Mouse (Mus musculus) fat pad, adult 2 months (tissue): Measurements from ENCODE around the gene Prss57.
"Not testable (repeated sequence)": the region's sequence is repeated elsewhere in the genome, so short reads cannot be mapped to it uniquely, and the experiment has no call there.

Source experiments
- DNase-seq: peaks from one replicate; pipeline ENCODE4 v3.0.0-alpha.2; 2011; ENCODE audit warnings: low read depth, low spot score; ENCODE audit errors: extremely low read depth

Prss57 gene

GRCm38 (mm10) chr10:79762875-79763274, 27.9 kb downstream of the Prss57 start:
- DNase-seq: no peak

GRCm38 (mm10) chr10:79760603-79761143, 30.1 kb downstream of the Prss57 start:
- no peak for DNase-seq

GRCm38 (mm10) chr10:79759675-79760074, 31.1 kb downstream of the Prss57 start:
- DNase-seq: not testable (repeated sequence)

GRCm38 (mm10) chr10:79756660-79757059, 34.1 kb downstream of the Prss57 start:
- no peak for DNase-seq

GRCm38 (mm10) chr10:79755854-79756253, 34.9 kb downstream of the Prss57 start:
- no peak for DNase-seq

GRCm38 (mm10) chr10:79754856-79755516, 35.8 kb downstream of the Prss57 start, which contains the start of gene Fgf22:
TSS of gene Fgf22 (plus strand) at chr10:79755076.
- no peak for DNase-seq

- no peak for DNase-seq
These were observed 42.3 kb downstream of the Prss57 start for GRCm38 (mm10) chr10:79748496-79748895.

GRCm38 (mm10) chr10:79746774-79747151, 44.0 kb downstream of the Prss57 start:
- no peak for DNase-seq

- DNase-seq: peak; percentile 78
These were observed 44.6 kb downstream of the Prss57 start, which contains the start of gene Polrmt for GRCm38 (mm10) chr10:79745898-79746773. TSS of gene Polrmt (minus strand) at chr10:79746581.

GRCm38 (mm10) chr10:79745411-79745810, 45.4 kb downstream of the Prss57 start:
- no peak for DNase-seq

GRCm38 (mm10) chr10:79743650-79744365, 47.0 kb downstream of the Prss57 start:
- no peak for DNase-seq

- DNase-seq: no peak
These were observed 47.6 kb downstream of the Prss57 start for GRCm38 (mm10) chr10:79743161-79743560.

GRCm38 (mm10) chr10:79740863-79741262, 49.9 kb downstream of the Prss57 start:
- no peak for DNase-seq

- DNase-seq: no peak
These were observed 51.5 kb downstream of the Prss57 start for GRCm38 (mm10) chr10:79739234-79739633.

- DNase-seq: no peak
These were observed 52.5 kb downstream of the Prss57 start for GRCm38 (mm10) chr10:79738259-79738658.

- DNase-seq: no peak
These were observed 54.1 kb downstream of the Prss57 start for GRCm38 (mm10) chr10:79736706-79737105.

GRCm38 (mm10) chr10:79735361-79735760, 55.4 kb downstream of the Prss57 start:
- DNase-seq: no peak

- no peak for DNase-seq
These were observed 56.9 kb downstream of the Prss57 start for GRCm38 (mm10) chr10:79733847-79734246.

- no peak for DNase-seq
These were observed 58.3 kb downstream of the Prss57 start for GRCm38 (mm10) chr10:79732500-79732899.
